Mouse (Mus musculus) C2C12 (cell line): ENCODE data around the gene Rad17.

Experiments
- CTCF ChIP-seq: IDR thresholded peaks from one replicate; pipeline ENCODE4 v1.5.1; 2011; ENCODE audit not compliant: control insufficient read depth, insufficient read depth, insufficient read length
- FOSL1 ChIP-seq: IDR thresholded peaks from one replicate; pipeline ENCODE4 v1.8.0; 2011; ENCODE audit warnings: mild to moderate bottlenecking, low read length; ENCODE audit not compliant: poor library complexity, insufficient read depth, severe bottlenecking
- MAX ChIP-seq: IDR thresholded peaks from one replicate; pipeline ENCODE4 v1.6.1; 2011; ENCODE audit warnings: mild to moderate bottlenecking, control low read depth
- USF1 ChIP-seq: IDR thresholded peaks from one replicate; pipeline ENCODE4 v1.6.1; 2011; ENCODE audit warnings: low read depth, mild to moderate bottlenecking, control low read depth, moderate library complexity

- TF ChIP-seq CTCF (no peak), USF1 (no peak), MAX (no peak), FOSL1 (no peak)
Measured at GRCm38 (mm10) chr13:100600317-100600716, 50.5 kb downstream of the Rad17 start.
